Mouse (Mus musculus) lung, adult 2 months (tissue): Measurements from ENCODE around the gene Xpr1.

ENCODE experiments used
- CTCF ChIP-seq: fragments of 200-500 bp; IDR thresholded peaks from 2 replicates; pipeline ENCODE4 v1.5.1; 2011; ENCODE audit warnings: mild to moderate bottlenecking, low read length, control low read depth; ENCODE audit not compliant: insufficient read depth
- POLR2A ChIP-seq: fragments of 200-500 bp; IDR thresholded peaks from 2 replicates; pipeline ENCODE4 v1.6.1; 2011; ENCODE audit warnings: low read depth, mild to moderate bottlenecking, control low read depth, low read length, borderline replicate concordance; ENCODE audit errors: extremely low read depth

DNA sequence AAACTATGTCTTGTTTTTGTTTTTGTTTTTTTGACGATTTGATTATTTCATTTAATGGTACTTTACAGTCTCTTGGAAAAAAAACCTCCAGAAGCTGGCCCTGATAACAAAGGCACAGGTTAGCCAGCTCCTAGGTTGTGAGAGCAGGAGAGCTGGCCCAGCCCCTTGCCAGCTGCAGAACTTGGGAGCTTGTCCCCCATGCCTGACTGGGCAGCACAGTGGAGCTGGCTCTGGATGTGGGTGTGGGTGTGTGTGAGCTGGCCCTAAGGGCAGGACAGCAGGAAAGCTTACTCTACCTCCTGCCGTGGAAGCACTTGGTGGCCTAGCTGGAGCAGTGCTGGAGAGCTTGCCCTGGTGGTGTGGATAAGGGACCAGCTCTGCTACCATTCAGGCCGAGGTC is 129.2 kb downstream of the Xpr1 start:
- TF ChIP-seq CTCF (no peak), POLR2A (no peak)
